Mouse (Mus musculus) B cell, adult 62 days (primary cell): ENCODE data around the gene Atp6v1c2. TPM values are rescaled to one million over a fixed set of nuclear protein-coding genes. Genes with fewer than 3 reads are reported as not detected.

Experiments
- total RNA-seq: library from RNA; stranded (reverse); gene quantifications from 4 replicates; pipeline ENCODE4 v1.2.4, GENCODE M21; 2023

Gene Atp6v1c2
- not detected in 4 replicates for total RNA-seq

DNA sequence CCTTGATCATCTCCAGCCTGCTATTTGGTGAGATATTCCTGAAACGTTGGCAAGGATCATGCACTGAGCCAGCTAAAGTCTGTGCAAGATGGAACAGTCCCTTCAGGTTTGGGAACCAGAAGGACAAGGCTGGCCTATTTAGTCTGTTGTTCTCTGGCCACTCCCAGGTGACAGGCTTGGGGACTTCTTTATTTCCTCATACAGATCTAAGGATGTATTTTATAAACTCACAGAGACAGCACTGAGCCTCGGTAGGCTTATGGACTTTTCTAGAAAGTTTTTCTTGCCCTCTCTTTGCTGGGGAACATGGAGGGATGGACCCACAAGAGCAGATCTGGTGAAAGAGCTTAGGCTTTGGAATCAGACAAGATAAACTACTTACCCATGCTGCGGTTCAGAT, at the start of gene Atp6v1c2:
Gene Atp6v1c2, minus strand, starts transcription at position 101 of the 400 bp plus-strand sequence.

DNA sequence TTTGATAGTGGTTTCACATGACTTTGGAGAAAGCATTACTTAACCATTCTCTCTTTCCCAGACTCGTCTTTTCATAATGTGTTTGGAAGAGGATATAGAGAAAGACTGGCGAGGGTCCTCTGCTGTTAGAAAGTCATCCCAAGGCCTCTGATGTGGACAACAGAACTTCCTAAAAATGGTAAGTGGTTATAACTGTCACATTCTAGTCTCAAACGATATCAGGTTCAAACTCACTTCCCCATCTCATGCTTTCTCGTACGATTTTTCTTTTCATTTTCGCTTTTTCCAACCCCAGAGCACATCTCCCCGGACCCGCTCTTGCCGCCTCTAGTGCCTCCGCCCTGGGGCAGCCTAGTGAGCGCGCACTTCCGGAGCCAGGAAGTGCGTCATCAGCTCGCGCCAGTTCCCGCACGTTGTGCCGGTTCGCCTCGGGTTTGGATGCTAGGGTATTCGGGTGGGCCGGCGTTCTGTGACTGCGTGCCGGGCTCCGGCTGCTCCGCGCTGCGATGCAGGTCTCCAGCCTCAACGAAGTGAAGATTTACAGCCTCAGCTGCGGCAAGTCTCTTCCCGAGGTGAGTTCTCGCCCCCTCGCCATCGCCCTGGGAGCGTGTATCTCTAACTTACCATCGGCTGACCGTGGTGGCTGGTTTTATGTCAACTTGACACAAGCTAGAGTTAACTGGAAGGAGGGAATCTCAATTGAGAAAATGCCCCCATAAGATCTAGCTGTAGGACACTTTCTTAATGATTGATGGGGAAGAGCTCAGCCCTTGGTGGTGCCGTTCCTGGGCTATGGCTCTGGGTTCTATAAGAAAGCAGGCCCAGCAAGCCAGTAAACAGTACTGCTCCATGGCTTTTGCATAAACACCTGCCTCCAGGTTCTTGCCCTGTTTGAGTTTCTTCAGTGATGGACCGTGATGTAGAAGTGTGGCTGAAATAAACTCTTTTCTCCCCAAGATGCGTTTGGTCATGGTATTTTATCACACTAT, 19.2 kb upstream of the Atp6v1c2 start, which contains the start of gene Nol10:
Gene Nol10, plus strand, starts transcription at position 411 of the 989 bp plus-strand sequence.

DNA sequence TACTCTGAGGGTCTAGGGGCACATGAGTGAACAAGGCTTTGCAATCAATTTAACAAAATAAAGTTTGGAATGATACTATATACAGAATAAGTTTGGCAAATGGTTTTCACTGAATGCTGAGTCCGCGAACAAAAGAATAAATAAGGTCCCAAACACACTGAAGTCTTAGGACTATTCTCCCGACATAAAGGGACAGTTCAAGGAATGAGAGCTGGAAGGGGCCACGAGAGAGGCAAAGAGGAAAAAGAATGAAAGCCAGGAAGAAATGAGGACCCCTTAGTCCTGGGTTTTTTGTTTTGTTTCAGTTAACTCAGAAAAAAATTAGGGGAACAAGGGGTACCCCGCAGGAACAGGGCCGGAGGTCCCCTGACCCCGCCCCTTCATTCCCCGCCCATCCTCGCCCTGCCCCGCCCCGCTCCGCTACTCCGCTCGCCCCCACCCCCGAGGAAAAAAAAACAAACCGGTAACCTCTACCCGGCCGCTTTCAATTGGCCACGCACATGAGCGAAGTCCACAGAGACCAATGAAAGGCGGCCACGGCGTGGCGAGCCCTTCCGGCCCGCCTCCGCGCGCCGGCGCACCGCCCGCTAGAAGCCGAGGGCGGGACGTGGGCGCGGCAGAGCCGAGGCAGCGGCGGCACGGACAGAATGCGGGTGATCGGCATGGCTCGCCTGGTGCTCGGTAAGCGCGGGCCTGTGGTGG, 63.0 kb downstream of the Atp6v1c2 start, which contains the start of gene Pdia6:
Gene Pdia6, plus strand, starts transcription at position 575 of the 702 bp plus-strand sequence.

Other genes with a start within 250 kb of the Atp6v1c2 start
- 0.13 TPM in 1 of 4 replicates, not detected in the others for gene Kcnf1, start 152.5 kb downstream of the Atp6v1c2 start, total RNA-seq
- gene Pdia6, start 62.8 kb downstream of the Atp6v1c2 start, total RNA-seq, result 131 to 142 TPM (median 134 TPM) in 4 replicates
- gene Nol10, start 19.1 kb upstream of the Atp6v1c2 start, total RNA-seq, result 19.8 to 23.2 TPM (median 21.0 TPM) in 4 replicates
- gene Odc1, start 215.4 kb upstream of the Atp6v1c2 start, total RNA-seq, result 603 to 750 TPM (median 653 TPM) in 4 replicates